Mouse (Mus musculus) ES-Bruce4 (cell line): ENCODE measurements around the gene Hbp1. TPM values are rescaled to one million over a fixed set of nuclear protein-coding genes. Genes with fewer than 3 reads are reported as not detected.

ENCODE experiments used
- H3K27ac ChIP-seq: 2 replicates; pipeline ENCODE4 v1.5.1; 2012; ENCODE audit warnings: low read length, inconsistent platforms; ENCODE audit not compliant: insufficient read depth
- H3K27me3 ChIP-seq: 2 replicates; pipeline ENCODE4 v1.6.1; 2012; ENCODE audit warnings: mild to moderate bottlenecking, low read length, inconsistent platforms; ENCODE audit not compliant: control insufficient read depth, poor library complexity, insufficient read depth, severe bottlenecking
- H3K36me3 ChIP-seq: 2 replicates; pipeline ENCODE4 v1.6.1; 2012; ENCODE audit warnings: inconsistent platforms, mild to moderate bottlenecking, low read length, moderate library complexity; ENCODE audit not compliant: control insufficient read depth, poor library complexity, insufficient read depth, severe bottlenecking
- H3K4me1 ChIP-seq: one replicate; pipeline ENCODE4 v1.8.1; 2011; ENCODE audit warnings: low read length; ENCODE audit not compliant: control insufficient read depth, insufficient read depth
- H3K4me3 ChIP-seq: 2 replicates; pipeline ENCODE4 v1.5.1; 2011; ENCODE audit warnings: low read depth, mild to moderate bottlenecking, low read length
- H3K9ac ChIP-seq: 2 replicates; pipeline ENCODE4 v1.6.1; 2012; ENCODE audit warnings: low read depth, mild to moderate bottlenecking, inconsistent platforms; ENCODE audit not compliant: poor library complexity, severe bottlenecking
- H3K9me3 ChIP-seq: replicated peaks from 2 replicates; pipeline ENCODE4 v1.6.1; 2012; ENCODE audit warnings: mild to moderate bottlenecking, low read length, inconsistent platforms; ENCODE audit not compliant: control insufficient read depth, poor library complexity, insufficient read depth, severe bottlenecking
- CTCF ChIP-seq: IDR thresholded peaks from one replicate; pipeline ENCODE4 v1.8.1; 2011; ENCODE audit warnings: low read depth, low read length
- EP300 ChIP-seq: IDR thresholded peaks from 2 replicates; pipeline ENCODE4 v1.6.1; 2011; ENCODE audit warnings: low read depth, low read length; ENCODE audit not compliant: insufficient read depth
- POLR2A ChIP-seq: IDR thresholded peaks from one replicate; pipeline ENCODE4 v1.8.1; 2011; ENCODE audit warnings: low read length; ENCODE audit not compliant: insufficient read depth
- polyA plus RNA-seq: library from polyadenylated mRNA; stranded (reverse); fragments of >200 nt; gene quantifications from 2 replicates; pipeline ENCODE4 v1.2.4, GENCODE M21; 2011; ENCODE audit warnings: low read depth; ENCODE audit not compliant: missing spikeins, insufficient read depth, insufficient read length

Hbp1 gene
- polyA plus RNA-seq, 1 experiment, result 96.5 TPM

- no peak overlapping the region for H3K4me3 ChIP-seq
- no peaks in the 10 kb centered on the region for H3K4me1 ChIP-seq
- H3K9me3 ChIP-seq, result no peaks in the 10 kb centered on the region
- no peak overlapping the region for H3K9ac ChIP-seq
- H3K36me3 ChIP-seq, result no peaks in the 10 kb centered on the region
- no peak overlapping the region for H3K27ac ChIP-seq
- TF ChIP-seq CTCF (no peak), POLR2A (no peak), EP300 (no peak)
- H3K27me3 ChIP-seq, result no peaks in the 10 kb centered on the region
Measured at GRCm38 (mm10) chr12:31977613-31978195, 27.4 kb upstream of the Hbp1 start.

- TF ChIP-seq CTCF (peak; percentile 53), POLR2A (no peak), EP300 (no peak)
Measured at GRCm38 (mm10) chr12:31976544-31976943, 26.2 kb upstream of the Hbp1 start.

GRCm38 (mm10) chr12:31973473-31974172 is 23.3 kb upstream of the Hbp1 start:
- Histone ChIP-seq H3K4me3 (no peak overlapping the region), H3K36me3 (no peaks in the 10 kb centered on the region), H3K9ac (no peak overlapping the region), H3K27ac (no peak overlapping the region), H3K9me3 (no peaks in the 10 kb centered on the region), H3K27me3 (no peaks in the 10 kb centered on the region), H3K4me1 (no peaks in the 10 kb centered on the region)
- no peak for TF ChIP-seq POLR2A
- TF ChIP-seq EP300, result no peak
- no peak for TF ChIP-seq CTCF

More at GRCm38 (mm10) chr12:31976544-31976943, 26.2 kb upstream of the Hbp1 start:
- Histone ChIP-seq H3K27ac (no peak overlapping the region), H3K27me3 (no peaks in the 10 kb centered on the region), H3K9ac (no peak overlapping the region), H3K4me1 (no peaks in the 10 kb centered on the region), H3K4me3 (no peak overlapping the region), H3K36me3 (no peaks in the 10 kb centered on the region), H3K9me3 (no peaks in the 10 kb centered on the region)

DNA sequence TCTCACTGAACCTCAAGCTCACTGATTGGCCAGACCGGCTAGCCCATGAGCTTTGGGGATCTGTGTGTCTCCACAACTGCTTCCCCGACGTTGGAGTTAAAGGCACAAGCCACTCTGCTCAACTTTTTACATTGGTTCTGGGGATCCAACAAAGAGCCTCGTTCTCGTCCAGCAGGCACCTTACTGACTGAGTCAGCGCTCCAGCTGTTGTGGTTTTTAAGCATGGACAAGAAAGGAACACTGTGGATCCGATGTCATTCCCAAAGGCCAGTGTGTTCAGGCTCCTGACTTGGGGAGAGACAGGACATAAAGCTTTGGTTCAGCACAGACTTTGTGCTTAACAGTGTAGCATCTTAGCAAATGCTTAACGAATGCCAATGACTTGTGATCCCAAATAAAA is 21.2 kb upstream of the Hbp1 start:
- TF ChIP-seq EP300, result no peak
- H3K4me3 ChIP-seq, result no peak overlapping the region
- H3K36me3 ChIP-seq, result no peaks in the 10 kb centered on the region
- H3K27ac ChIP-seq, result no peak overlapping the region
- no peaks in the 10 kb centered on the region for H3K4me1 ChIP-seq
- no peaks in the 10 kb centered on the region for H3K9me3 ChIP-seq
- H3K9ac ChIP-seq, result no peak overlapping the region
- H3K27me3 ChIP-seq, result no peaks in the 10 kb centered on the region

GRCm38 (mm10) chr12:31969111-31969510 is 18.8 kb upstream of the Hbp1 start:
- H3K27me3 ChIP-seq, result no peaks in the 10 kb centered on the region
- no peaks in the 10 kb centered on the region for H3K4me1 ChIP-seq
- no peak overlapping the region for H3K4me3 ChIP-seq
- no peaks in the 10 kb centered on the region for H3K9me3 ChIP-seq
- no peak overlapping the region for H3K27ac ChIP-seq
- no peak overlapping the region for H3K9ac ChIP-seq
- no peak for TF ChIP-seq EP300
- TF ChIP-seq POLR2A, result no peak
- TF ChIP-seq CTCF, result no peak
- H3K36me3 ChIP-seq, result no peaks in the 10 kb centered on the region

GRCm38 (mm10) chr12:31967536-31967935 is 17.2 kb upstream of the Hbp1 start:
- H3K4me3 ChIP-seq, result no peak overlapping the region
- no peaks in the 10 kb centered on the region for H3K27me3 ChIP-seq
- no peak overlapping the region for H3K9ac ChIP-seq
- TF ChIP-seq EP300, result no peak
- no peak for TF ChIP-seq POLR2A
- no peak for TF ChIP-seq CTCF
- H3K27ac ChIP-seq, result no peak overlapping the region
- no peaks in the 10 kb centered on the region for H3K4me1 ChIP-seq
- no peaks in the 10 kb centered on the region for H3K36me3 ChIP-seq
- no peaks in the 10 kb centered on the region for H3K9me3 ChIP-seq
